Mouse (Mus musculus): Measurements from ENCODE around the gene Ehmt1. TPM values are rescaled to one million over a fixed set of nuclear protein-coding genes. Genes with fewer than 3 reads are reported as not detected.

Ehmt1 gene
- 45.4 and 58.3 TPM in 2 replicates for total RNA-seq (2023)

DNA sequence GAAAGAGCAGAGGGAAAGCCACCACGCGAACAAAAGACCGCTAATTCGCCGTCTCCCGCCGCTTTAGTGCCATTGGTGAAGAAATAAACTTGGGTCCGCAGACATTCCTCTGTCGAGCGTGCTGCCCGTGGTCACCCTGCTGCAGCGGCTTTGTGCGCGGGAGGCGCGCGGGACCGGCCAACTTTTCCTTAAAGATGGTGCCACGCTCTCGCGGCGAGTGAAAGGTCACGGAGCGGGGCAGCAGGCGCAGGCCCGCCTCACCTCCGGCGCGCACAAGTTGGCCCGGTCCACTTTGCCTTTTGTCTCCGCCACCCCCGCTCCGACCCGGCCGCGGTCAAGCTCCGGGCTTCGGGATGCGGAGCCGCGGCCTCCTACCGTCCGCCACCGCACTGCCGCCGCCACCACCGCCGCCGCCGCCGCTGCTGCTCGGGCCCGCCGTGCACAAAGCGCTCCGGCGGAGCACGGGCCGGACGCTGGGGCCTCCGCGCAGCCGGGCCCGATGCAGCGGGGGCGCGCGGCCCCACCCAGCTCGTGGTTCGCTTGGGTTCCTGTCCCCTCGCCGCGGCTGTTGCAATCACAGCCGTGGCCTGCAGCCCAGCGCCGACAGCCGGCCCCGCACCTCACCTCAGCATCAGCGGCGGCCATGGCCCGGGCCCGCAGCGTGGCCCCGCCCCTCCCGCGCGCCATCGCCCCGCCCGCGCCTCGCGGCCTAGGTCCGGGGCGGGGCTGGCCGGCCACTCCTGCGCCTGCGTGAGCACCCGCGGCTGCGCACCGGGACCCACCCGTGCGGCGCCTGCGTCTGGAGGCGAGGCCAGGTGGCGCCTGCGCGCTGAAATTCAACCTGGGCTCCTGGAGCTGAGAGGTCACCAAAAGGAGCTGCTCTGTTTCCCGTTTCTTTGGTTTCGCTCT lies at the start of gene Ehmt1:
TSS of gene Ehmt1 (minus strand) at position 685 of the 909 bp plus-strand sequence.

DNA sequence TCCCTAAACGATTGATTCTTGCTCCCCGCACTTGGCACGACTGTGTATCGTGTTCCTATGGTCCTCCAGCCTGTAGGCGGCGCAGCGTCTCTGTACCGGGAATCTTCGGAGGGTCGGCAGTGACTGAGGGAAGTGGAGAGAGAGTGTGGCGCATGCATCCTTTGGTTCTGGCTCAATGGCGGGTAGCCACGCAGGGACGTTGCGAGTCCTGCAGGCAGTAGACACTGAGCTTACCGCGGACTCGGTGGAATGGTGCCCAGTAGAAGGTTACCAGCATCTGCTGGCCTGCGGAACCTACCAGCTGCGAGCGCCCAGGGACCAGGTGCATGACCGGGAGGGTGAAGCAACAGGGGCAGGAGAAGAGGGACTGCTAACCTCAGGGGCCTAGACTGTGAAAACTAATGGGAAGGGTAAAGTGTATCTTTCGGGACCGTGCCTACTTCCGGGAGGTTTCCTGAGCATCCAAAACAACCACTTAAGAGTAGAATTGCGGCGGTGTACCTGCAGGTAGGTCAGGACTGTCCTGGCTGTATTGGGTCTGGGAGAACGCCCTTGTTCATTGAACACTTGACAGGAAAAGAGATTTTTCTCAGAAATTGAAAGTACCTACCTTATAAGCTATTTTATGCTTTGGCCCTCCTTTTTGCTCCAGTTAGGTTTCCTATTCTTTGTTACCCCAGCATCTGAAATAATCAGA lies 43.0 kb upstream of the Ehmt1 start, which contains the start of gene Dph7:
TSS of gene Dph7 (plus strand) at position 97 of the 697 bp plus-strand sequence.

DNA sequence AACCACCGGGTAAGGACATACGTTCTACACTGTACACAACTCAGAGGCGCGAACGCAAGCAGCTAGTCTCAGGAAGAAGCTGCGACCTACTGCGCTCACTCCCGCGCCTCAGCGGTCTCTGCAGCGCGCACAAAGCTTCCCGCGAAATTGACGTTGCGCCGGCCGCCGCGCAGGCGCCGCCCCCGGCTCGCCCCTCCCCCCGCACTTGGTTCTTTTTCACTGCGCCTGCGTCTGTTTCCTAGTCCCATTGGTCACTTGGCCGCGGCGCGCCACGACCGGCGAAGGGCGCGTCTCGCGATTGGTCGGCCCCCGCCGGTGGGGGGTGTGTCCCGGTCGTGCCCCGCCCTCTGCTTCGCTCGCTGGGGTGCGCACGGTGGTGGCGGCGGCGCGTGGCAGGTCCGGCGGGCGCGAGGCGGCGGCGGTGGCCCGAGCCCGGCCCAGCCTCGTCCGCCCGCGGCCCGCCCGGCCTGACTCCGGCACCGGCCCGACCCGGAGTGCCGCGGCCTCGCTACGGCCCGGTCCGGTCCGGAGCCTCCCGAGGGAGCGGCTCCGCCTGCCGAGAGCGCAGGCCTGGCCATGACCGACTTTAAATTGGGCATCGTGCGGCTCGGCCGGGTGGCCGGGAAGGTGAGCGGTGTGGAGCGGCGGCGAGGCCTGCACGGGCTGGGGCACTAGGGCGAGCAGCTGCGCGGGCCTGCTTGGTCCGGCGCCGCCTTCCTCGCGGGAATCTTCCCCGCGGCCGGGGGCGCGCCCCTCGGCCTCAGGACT lies 30.2 kb upstream of the Ehmt1 start, which contains the start of gene Zmynd19:
TSS of gene Zmynd19 (plus strand) at position 372 of the 768 bp plus-strand sequence.

DNA sequence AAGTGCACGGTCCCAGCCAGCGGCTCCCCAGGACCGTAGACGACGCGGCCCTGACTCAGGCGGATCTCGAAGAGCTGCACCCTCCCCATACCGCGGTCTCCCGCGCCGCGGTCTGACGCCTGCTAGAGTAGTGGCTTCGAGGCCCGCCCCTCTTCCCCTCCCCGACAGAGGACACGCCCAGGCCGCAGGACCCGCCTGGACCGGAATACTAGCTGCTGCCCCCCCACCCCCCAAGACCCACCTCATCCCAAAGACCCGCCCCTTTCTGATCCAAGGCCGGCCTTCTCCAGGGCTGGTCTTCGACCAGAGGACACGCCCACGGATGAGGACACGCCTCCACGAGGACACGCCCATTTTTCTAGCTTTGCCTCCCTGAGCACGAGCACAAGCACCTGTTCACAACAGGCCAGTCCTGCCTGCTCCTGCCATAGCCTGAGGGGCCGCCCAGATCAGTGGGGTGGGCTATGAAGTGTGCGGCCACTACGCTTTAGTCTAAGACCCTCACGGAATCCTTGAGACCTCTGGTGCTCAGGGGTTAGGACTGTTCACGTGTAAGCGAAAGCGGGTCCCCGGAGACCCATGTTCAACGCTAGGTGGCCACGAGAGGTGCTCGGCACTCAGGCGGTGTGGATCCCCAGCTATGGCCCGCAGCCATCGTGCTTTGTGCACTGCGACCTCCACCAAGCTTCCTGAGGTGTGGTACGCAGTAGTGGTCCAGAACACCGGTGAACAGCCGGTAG lies 15.8 kb upstream of the Ehmt1 start, which contains the start of gene Arrdc1:
TSS of gene Arrdc1 (minus strand) at position 196 of the 740 bp plus-strand sequence.

DNA sequence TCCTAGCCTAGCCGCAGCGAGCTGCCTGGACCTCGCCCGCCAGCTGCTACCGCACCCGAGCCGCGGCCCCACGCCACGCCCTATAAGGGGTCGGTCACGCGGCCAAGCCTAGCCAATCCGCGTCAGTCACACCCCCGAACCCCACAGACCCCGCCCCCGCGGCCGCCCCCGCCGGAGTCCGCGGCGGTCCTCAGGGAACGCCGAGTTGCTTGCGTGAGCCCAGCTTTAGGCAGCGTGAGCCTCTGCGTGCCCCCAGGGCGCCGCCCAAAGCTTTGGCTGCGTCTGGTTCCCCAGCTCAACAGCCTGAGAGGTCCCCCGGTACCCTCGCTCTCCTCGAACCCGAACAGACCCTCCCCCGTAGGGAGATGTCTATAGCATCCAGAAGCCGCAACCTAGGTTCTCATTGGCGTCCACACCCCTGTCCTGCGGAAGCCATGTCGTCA lies 156.3 kb downstream of the Ehmt1 start, which contains the start of gene Cacna1b:
TSS of gene Cacna1b (minus strand) at position 38 of the 443 bp plus-strand sequence.

Other genes starting within 250 kb of the Ehmt1 start
- 0.36 and 1.8 TPM in 2 replicates for gene Cacna1b, start 156.5 kb downstream of the Ehmt1 start, total RNA-seq (2023)
- 90.2 and 103 TPM in 2 replicates for gene Arrdc1, start 15.6 kb upstream of the Ehmt1 start, total RNA-seq (2023)
- 5.5 and 8.7 TPM in 2 replicates for gene Zmynd19, start 30.2 kb upstream of the Ehmt1 start, total RNA-seq (2023)
- 2.2 and 2.9 TPM in 2 replicates for gene Dph7, start 42.8 kb upstream of the Ehmt1 start, total RNA-seq (2023)
- 22.6 and 25.4 TPM in 2 replicates for gene Mrpl41, start 55.5 kb upstream of the Ehmt1 start, total RNA-seq (2023)
- 177 and 296 TPM in 2 replicates for gene Pnpla7, start 56.4 kb upstream of the Ehmt1 start, total RNA-seq (2023)
- gene Nsmf, start 134.7 kb upstream of the Ehmt1 start, total RNA-seq (2023): 13.3 and 21.1 TPM in 2 replicates
- gene Entpd8, start 160.7 kb upstream of the Ehmt1 start, total RNA-seq (2023): not detected in 2 replicates
- gene Noxa1, start 175.5 kb upstream of the Ehmt1 start, total RNA-seq (2023): not detected in 2 replicates

All from neutrophil, adult 65 days (primary cell).